Mouse (Mus musculus) hindbrain, embryonic 14.5 days (tissue): ENCODE measurements around the gene Dnah2. TPM values are rescaled to one million over a fixed set of nuclear protein-coding genes. Genes with fewer than 3 reads are reported as not detected.

ENCODE experiments used
- ATAC-seq: fragments of 200-750 bp; cut with Nextera tagmentation; 2 replicates; pipeline ENCODE4 v1.8.0; 2017; ENCODE audit warnings: moderate number of reproducible peaks, mild to moderate bottlenecking, moderate TSS enrichment, moderate library complexity; ENCODE audit not compliant: low FRiP score
- DNase-seq: peaks from one replicate; pipeline ENCODE4 v3.0.0-alpha.2; 2015; ENCODE audit warnings: low spot score
- H3K27ac ChIP-seq: fragments of 300-500 bp; sonication (generic); 2 replicates; pipeline ENCODE4 v1.5.1; 2014; ENCODE audit warnings: mild to moderate bottlenecking, moderate library complexity
- H3K27me3 ChIP-seq: fragments of 300-500 bp; sonication (generic); 2 replicates; pipeline ENCODE4 v1.6.1; 2014; ENCODE audit warnings: mild to moderate bottlenecking, low read length, mixed read lengths; ENCODE audit not compliant: control insufficient read depth, insufficient read depth
- H3K36me3 ChIP-seq: fragments of 300-500 bp; sonication (generic); replicated peaks from 2 replicates; pipeline ENCODE4 v1.6.1; 2014; ENCODE audit not compliant: control insufficient read depth, insufficient read depth
- H3K4me1 ChIP-seq: fragments of 300-500 bp; sonication (generic); replicated peaks from 2 replicates; pipeline ENCODE4 v1.6.1; 2014; ENCODE audit warnings: antibody characterized with exemption, low read length, mixed read lengths; ENCODE audit not compliant: control insufficient read depth, insufficient read depth
- H3K4me2 ChIP-seq: fragments of 300-500 bp; sonication (generic); replicated peaks from 2 replicates; pipeline ENCODE4 v1.6.1; 2014; ENCODE audit warnings: mild to moderate bottlenecking, moderate library complexity
- H3K4me3 ChIP-seq: fragments of 300-500 bp; sonication (generic); replicated peaks from 2 replicates; pipeline ENCODE4 v1.5.1; 2014; ENCODE audit warnings: mild to moderate bottlenecking, low read length
- H3K9ac ChIP-seq: fragments of 300-500 bp; sonication (generic); 2 replicates; pipeline ENCODE4 v1.6.1; 2014
- H3K9me3 ChIP-seq: fragments of 300-500 bp; sonication (generic); 2 replicates; pipeline ENCODE4 v1.6.1; 2016; ENCODE audit warnings: low read length; ENCODE audit not compliant: control insufficient read depth
- WGBS: fragments of 180-500 bp; shearing (Covaris S2); extraction: QIAGEN DNeasy Blood & Tissue Kit; methylation state at CpG from one replicate; pipeline ENCODE4 v1.1.7; 2014; 5-methylcytosine and 5-hydroxymethylcytosine counted together
- polyA plus RNA-seq: library from polyadenylated mRNA; unstranded; fragments of >200 nt; fragmentation: Nextera tagmentation; extraction: Ambion mirVana; gene quantifications from 2 replicates; pipeline ENCODE4 v1.2.1, GENCODE M21; 2014

Gene Dnah2
- polyA plus RNA-seq, 1 experiment from 2014 or later = 4.9 TPM

DNA sequence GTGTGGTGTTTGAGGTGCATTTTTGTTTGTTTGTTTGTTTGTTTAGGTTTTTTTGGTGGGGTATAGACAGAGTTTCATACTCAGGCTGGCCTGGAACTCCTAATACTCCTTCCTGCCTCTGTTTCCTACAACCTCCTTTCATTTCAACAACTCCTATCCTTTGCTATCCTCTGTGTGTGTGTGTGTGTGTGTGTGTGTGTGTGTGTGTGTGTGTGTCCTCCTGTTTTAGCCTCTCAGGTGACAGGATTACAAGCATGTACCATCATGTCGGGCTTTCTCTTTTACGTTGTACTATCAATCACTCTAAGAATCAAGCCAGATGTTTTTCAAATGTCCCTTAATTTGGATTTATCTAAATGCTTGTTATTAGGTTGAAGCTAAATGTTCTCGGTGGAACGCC, 22.3 kb downstream of the Dnah2 start:
- peak overlapping the region; percentile 52 for H3K4me2 ChIP-seq
- 18% methylated on average over 4 of the region's 4 CpGs for WGBS
- peak; percentile 34 for DNase-seq
- no peak for ATAC-seq
- H3K27me3 ChIP-seq = no peaks in the 10 kb centered on the region
- H3K36me3 ChIP-seq = no peaks in the 10 kb centered on the region
- H3K4me3 ChIP-seq = peak overlapping the region; percentile 15
- H3K9me3 ChIP-seq = no peaks in the 10 kb centered on the region
- peak overlapping the region; percentile 60 for H3K9ac ChIP-seq
- H3K27ac ChIP-seq = peak overlapping the region; percentile 99
- peaks cover 23% of the 10 kb centered on the region for H3K4me1 ChIP-seq

- DNase-seq (no peak), ATAC-seq (no peak)
- H3K27ac ChIP-seq = peak overlapping the region; percentile 99
- no peak overlapping the region; the same call in 1 of the 2 replicates for H3K9ac ChIP-seq
- H3K4me1 ChIP-seq = peaks cover 23% of the 10 kb centered on the region
- no peaks in the 10 kb centered on the region for H3K36me3 ChIP-seq
- no peaks in the 10 kb centered on the region for H3K27me3 ChIP-seq
- 82% methylated on average over 9 of the region's 9 CpGs for WGBS
- H3K4me2 ChIP-seq = no peak overlapping the region
- no peaks in the 10 kb centered on the region for H3K9me3 ChIP-seq
- no peak overlapping the region for H3K4me3 ChIP-seq
These were observed 23.2 kb downstream of the Dnah2 start for GRCm38 (mm10) chr11:69525661-69526060.

DNA sequence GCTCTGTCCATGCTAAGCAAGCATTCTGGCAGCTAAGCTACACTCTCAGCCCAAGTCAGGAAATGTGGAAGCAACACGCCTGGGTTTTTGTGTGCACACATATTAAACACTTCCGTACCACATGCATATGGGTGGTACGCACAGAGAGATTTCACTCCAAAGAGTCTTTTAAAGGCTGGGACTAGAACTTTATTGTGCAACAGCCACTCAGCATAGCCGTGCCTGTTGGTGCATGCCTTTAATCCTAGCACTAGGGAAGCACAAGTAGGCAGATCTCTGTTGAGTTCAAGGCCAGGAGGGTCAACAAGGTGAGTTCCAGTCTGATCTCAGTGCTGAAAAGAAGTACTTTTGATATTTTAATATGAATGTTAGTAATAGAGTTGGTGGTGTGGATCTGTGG, 25.3 kb downstream of the Dnah2 start:
- Histone ChIP-seq H3K4me3 (no peak overlapping the region), H3K9ac (no peak overlapping the region), H3K4me2 (no peak overlapping the region), H3K27me3 (no peaks in the 10 kb centered on the region), H3K4me1 (peaks cover 23% of the 10 kb centered on the region), H3K9me3 (no peaks in the 10 kb centered on the region), H3K27ac (no peak overlapping the region), H3K36me3 (no peaks in the 10 kb centered on the region)
- 94% methylated on average over 4 of the region's 4 CpGs for WGBS
- ATAC-seq (no peak), DNase-seq (no peak)

DNA sequence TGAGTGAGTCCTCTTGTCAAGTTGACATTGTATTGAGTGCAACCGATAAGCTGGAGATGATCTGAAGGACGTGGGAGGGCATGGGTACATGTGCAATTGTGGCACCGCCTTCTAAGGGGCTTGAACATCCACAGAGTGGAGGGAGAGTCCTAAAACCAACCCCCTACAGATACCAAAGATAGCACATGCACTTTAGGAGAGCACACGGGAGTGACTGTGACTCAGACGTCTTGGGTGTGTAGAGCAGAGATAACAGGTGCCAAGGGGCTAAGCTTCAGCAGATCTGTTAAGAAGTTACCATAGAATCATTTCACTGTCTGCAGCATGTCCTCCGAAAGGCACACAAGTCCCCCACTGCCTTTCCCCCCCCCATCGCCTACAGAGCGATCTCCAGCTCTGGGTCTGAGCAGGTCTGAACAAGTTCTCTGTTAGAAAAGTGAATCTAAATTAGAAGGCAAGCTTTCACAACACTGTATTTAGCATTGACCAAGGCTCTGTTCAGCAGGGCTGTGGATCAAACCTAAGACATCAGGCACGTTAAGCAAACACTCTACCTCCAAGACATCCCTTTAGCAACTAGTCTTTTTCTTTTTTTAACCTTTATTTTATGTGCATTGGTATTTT, 27.3 kb downstream of the Dnah2 start:
- no peak overlapping the region for H3K4me2 ChIP-seq
- no peaks in the 10 kb centered on the region for H3K9me3 ChIP-seq
- H3K9ac ChIP-seq = no peak overlapping the region
- peaks cover 7% of the 10 kb centered on the region; the same call in 1 of the 2 replicates for H3K4me1 ChIP-seq
- H3K27me3 ChIP-seq = no peaks in the 10 kb centered on the region
- no peak for DNase-seq
- H3K4me3 ChIP-seq = no peak overlapping the region
- no peaks in the 10 kb centered on the region for H3K36me3 ChIP-seq
- WGBS = 91% methylated on average over 9 of the region's 9 CpGs
- ATAC-seq = no peak
- no peak overlapping the region for H3K27ac ChIP-seq

- Histone ChIP-seq H3K27me3 (no peaks in the 10 kb centered on the region), H3K36me3 (no peaks in the 10 kb centered on the region), H3K27ac (no peak overlapping the region), H3K4me2 (no peak overlapping the region), H3K4me3 (no peak overlapping the region), H3K9ac (no peak overlapping the region), H3K4me1 (no peaks in the 10 kb centered on the region), H3K9me3 (no peaks in the 10 kb centered on the region)
- DNase-seq (no peak), ATAC-seq (no peak)
- WGBS = 76% methylated on average over 4 of the region's 4 CpGs
These were observed 28.9 kb downstream of the Dnah2 start for GRCm38 (mm10) chr11:69519976-69520375.

DNA sequence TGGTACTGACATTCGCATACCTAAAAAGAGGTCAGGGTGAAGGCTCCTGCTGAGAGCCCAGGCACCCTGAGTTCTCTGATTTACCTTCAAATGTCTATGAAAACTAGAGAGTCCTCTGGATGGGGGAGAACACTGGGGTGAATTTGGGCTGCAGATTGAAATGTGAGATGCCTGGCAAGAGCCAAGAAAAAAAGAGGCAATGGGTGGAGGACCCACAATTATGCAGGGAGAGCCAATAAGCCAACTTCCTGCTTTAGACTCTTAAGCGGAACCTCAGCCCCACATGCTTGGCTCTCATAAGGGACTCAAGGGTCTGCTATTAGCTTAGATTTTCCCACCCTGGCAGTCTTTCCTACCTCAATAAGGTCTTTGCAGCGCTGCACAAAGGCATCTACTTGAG, 32.2 kb downstream of the Dnah2 start:
- Histone ChIP-seq H3K4me3 (no peak overlapping the region), H3K36me3 (no peaks in the 10 kb centered on the region), H3K9me3 (no peaks in the 10 kb centered on the region), H3K27ac (no peak overlapping the region), H3K9ac (no peak overlapping the region), H3K4me2 (no peak overlapping the region), H3K4me1 (no peaks in the 10 kb centered on the region), H3K27me3 (no peaks in the 10 kb centered on the region)
- ATAC-seq = no peak
- no peak for DNase-seq
- WGBS = 82% methylated on average over 3 of the region's 3 CpGs

GRCm38 (mm10) chr11:69516151-69516640, 32.7 kb downstream of the Dnah2 start:
- Histone ChIP-seq H3K9me3 (no peaks in the 10 kb centered on the region), H3K4me3 (no peak overlapping the region), H3K36me3 (no peaks in the 10 kb centered on the region), H3K9ac (no peak overlapping the region), H3K4me2 (no peak overlapping the region), H3K4me1 (no peaks in the 10 kb centered on the region), H3K27me3 (no peaks in the 10 kb centered on the region), H3K27ac (no peak overlapping the region)
- WGBS = 73% methylated on average over 15 of the region's 15 CpGs
- no peak for DNase-seq
- ATAC-seq = no peak

DNA sequence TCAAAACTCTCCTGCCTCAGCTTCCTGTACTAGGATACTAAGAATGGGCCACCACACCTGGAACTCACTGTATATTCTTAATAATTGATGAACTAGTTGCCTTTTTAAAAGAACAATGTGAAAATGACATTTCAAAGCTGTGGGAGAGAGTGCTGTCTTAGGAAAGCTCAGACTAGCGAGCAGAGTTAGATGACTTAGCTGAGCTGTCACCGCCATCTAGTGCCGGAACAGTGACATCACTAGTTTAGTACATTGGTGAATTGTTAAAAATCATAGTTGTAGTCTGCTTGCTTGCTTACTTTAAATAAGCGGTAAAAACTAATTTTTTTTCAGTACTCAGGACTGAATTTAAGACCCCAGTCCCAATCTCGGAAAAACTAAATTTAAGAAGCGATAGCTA, 35.1 kb downstream of the Dnah2 start:
- Histone ChIP-seq H3K9me3 (no peaks in the 10 kb centered on the region), H3K4me1 (no peaks in the 10 kb centered on the region), H3K9ac (no peak overlapping the region), H3K27me3 (no peaks in the 10 kb centered on the region), H3K27ac (no peak overlapping the region), H3K4me3 (no peak overlapping the region), H3K4me2 (no peak overlapping the region), H3K36me3 (no peaks in the 10 kb centered on the region)
- ATAC-seq = no peak
- 11% methylated on average over 6 of the region's 6 CpGs for WGBS
- DNase-seq = peak; percentile 84

DNA sequence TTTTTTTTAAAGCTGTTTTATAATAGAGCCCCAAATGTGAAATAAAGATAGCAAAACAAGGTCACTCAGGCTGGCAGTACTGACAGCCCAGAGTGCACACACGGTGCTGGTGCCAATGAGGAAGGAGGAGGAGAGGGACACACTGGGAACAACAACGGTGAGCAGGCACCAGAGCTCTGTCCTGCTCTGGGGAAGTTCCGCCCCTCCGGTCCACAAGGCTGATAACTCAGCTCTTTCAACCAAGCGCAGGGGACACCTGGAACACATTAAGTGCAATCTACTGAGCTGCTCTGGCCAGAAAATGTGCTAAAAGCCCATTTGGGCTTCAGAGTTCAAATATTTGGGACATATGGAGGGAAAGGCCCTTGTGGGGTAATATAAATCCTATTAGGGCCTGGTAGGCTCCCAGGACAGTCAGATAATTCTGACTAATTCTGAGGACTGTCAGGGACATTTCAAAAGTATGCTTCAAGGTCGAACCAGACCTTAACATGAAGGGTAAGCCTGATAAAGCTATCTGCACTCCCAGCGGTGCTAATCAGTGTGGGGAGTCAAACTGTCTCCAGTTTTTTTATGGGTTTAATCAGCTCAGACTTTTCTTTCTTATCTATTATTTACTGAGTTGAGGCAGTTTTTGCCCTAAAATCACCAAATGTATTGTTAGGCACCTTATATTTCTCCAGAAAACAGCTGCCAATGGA, 38.0 kb downstream of the Dnah2 start:
- no peaks in the 10 kb centered on the region for H3K36me3 ChIP-seq
- ATAC-seq (no peak), DNase-seq (no peak)
- H3K9ac ChIP-seq = no peak overlapping the region
- no peaks in the 10 kb centered on the region for H3K9me3 ChIP-seq
- no peak overlapping the region for H3K4me3 ChIP-seq
- no peak overlapping the region for H3K27ac ChIP-seq
- H3K4me1 ChIP-seq = no peaks in the 10 kb centered on the region
- no peaks in the 10 kb centered on the region for H3K27me3 ChIP-seq
- WGBS = 60% methylated on average over 7 of the region's 7 CpGs
- H3K4me2 ChIP-seq = no peak overlapping the region
